Mouse (Mus musculus) lung, postnatal 0 days (tissue): ENCODE measurements around the gene Fto. TPM values are rescaled to one million over a fixed set of nuclear protein-coding genes. Genes with fewer than 3 reads are reported as not detected.

ENCODE experiments used
- ATAC-seq: fragments of 200-750 bp; cut with Nextera tagmentation; 2 replicates; pipeline ENCODE4 v1.8.0; 2017; ENCODE audit warnings: moderate library complexity
- DNase-seq: peaks from one replicate; pipeline ENCODE4 v3.0.0-alpha.2; 2016; ENCODE audit warnings: low spot score
- H3K27ac ChIP-seq: fragments of 300-500 bp; sonication (generic); 2 replicates; pipeline ENCODE4 v1.5.1; 2014; ENCODE audit warnings: antibody characterized with exemption, mild to moderate bottlenecking, low read length, mixed read lengths
- H3K27me3 ChIP-seq: fragments of 300-500 bp; sonication (generic); replicated peaks from 2 replicates; pipeline ENCODE4 v1.6.1; 2014; ENCODE audit warnings: low read length, mixed read lengths; ENCODE audit not compliant: insufficient read depth
- H3K36me3 ChIP-seq: fragments of 300-500 bp; sonication (generic); 2 replicates; pipeline ENCODE4 v1.6.1; 2014; ENCODE audit warnings: low read length, mixed read lengths; ENCODE audit not compliant: insufficient read depth
- H3K4me1 ChIP-seq: fragments of 300-500 bp; sonication (generic); 2 replicates; pipeline ENCODE4 v1.6.1; 2014; ENCODE audit warnings: antibody characterized with exemption, low read depth, low read length, mixed read lengths; ENCODE audit not compliant: insufficient read depth
- H3K4me2 ChIP-seq: fragments of 300-500 bp; sonication (generic); replicated peaks from 2 replicates; pipeline ENCODE4 v1.6.1; 2014; ENCODE audit warnings: low read depth, mild to moderate bottlenecking, low read length, moderate library complexity, mixed read lengths
- H3K4me3 ChIP-seq: fragments of 300-500 bp; sonication (generic); 2 replicates; pipeline ENCODE4 v1.5.1; 2014; ENCODE audit warnings: low read depth, low read length
- H3K9ac ChIP-seq: fragments of 300-500 bp; sonication (generic); replicated peaks from 2 replicates; pipeline ENCODE4 v1.6.1; 2014; ENCODE audit warnings: low read depth, mild to moderate bottlenecking
- H3K9me3 ChIP-seq: fragments of 300-500 bp; sonication (generic); 2 replicates; pipeline ENCODE4 v1.6.1; 2016; ENCODE audit warnings: low read length, mixed read lengths
- CTCF ChIP-seq: IDR thresholded peaks from 2 replicates; pipeline ENCODE4 v1.5.1; 2016; ENCODE audit warnings: antibody characterized with exemption, mild to moderate bottlenecking
- EP300 ChIP-seq: IDR thresholded peaks from 2 replicates; pipeline ENCODE4 v1.6.1; 2016; ENCODE audit warnings: antibody characterized with exemption, mild to moderate bottlenecking, control low read depth
- WGBS: fragments of 180-500 bp; shearing (Covaris S2); extraction: QIAGEN DNeasy Blood & Tissue Kit; methylation state at CpG from one replicate; pipeline ENCODE4 v1.1.7; 2014; 5-methylcytosine and 5-hydroxymethylcytosine counted together
- polyA plus RNA-seq: library from polyadenylated mRNA; unstranded; fragments of >200 nt; fragmentation: Nextera tagmentation; extraction: Ambion mirVana; gene quantifications from 2 replicates; pipeline ENCODE4 v1.2.1, GENCODE M21; 2015

Fto gene
- polyA plus RNA-seq, 1 experiment from 2014 or later, result 29.8 TPM

GRCm38 (mm10) chr8:91561241-91561640 is 247.9 kb downstream of the Fto start:
- DNase-seq (peak; percentile 31), ATAC-seq (no peak)
- H3K27me3 ChIP-seq, result no peaks in the 10 kb centered on the region
- H3K9me3 ChIP-seq, result no peaks in the 10 kb centered on the region
- no peak overlapping the region for H3K4me3 ChIP-seq
- H3K36me3 ChIP-seq, result no peaks in the 10 kb centered on the region
- WGBS, result 70% methylated on average over 4 of the region's 4 CpGs
- no peak overlapping the region for H3K27ac ChIP-seq
- no peak for TF ChIP-seq EP300
- no peak for TF ChIP-seq CTCF
- no peak overlapping the region for H3K4me2 ChIP-seq
- H3K9ac ChIP-seq, result no peak overlapping the region
- H3K4me1 ChIP-seq, result peaks cover 3% of the 10 kb centered on the region; the same call in 1 of the 2 replicates

GRCm38 (mm10) chr8:91562600-91562999 is 249.3 kb downstream of the Fto start:
- Histone ChIP-seq H3K27me3 (no peaks in the 10 kb centered on the region), H3K4me1 (peaks cover 3% of the 10 kb centered on the region; the same call in 1 of the 2 replicates), H3K9ac (no peak overlapping the region), H3K4me3 (no peak overlapping the region), H3K4me2 (no peak overlapping the region), H3K9me3 (no peaks in the 10 kb centered on the region), H3K36me3 (no peaks in the 10 kb centered on the region), H3K27ac (no peak overlapping the region)
- TF ChIP-seq CTCF (no peak), EP300 (no peak)
- 64% methylated on average over 7 of the region's 7 CpGs for WGBS
- ATAC-seq (no peak), DNase-seq (no peak)

- Histone ChIP-seq H3K9ac (no peak overlapping the region), H3K27me3 (no peaks in the 10 kb centered on the region), H3K27ac (no peak overlapping the region), H3K4me1 (peaks cover 3% of the 10 kb centered on the region; the same call in 1 of the 2 replicates), H3K36me3 (no peaks in the 10 kb centered on the region), H3K9me3 (no peaks in the 10 kb centered on the region), H3K4me3 (no peak overlapping the region), H3K4me2 (no peak overlapping the region)
- TF ChIP-seq EP300, result no peak
- no peak for TF ChIP-seq CTCF
- ATAC-seq (no peak), DNase-seq (no peak)
- WGBS, result 47% methylated on average over 3 of the region's 3 CpGs
Measured at GRCm38 (mm10) chr8:91563326-91563725, 250.0 kb downstream of the Fto start.

- H3K9ac ChIP-seq, result no peak overlapping the region
- no peak overlapping the region for H3K27ac ChIP-seq
- DNase-seq (peak; percentile 38), ATAC-seq (no peak)
- 31% methylated on average over 12 of the region's 12 CpGs for whole genome bisulfite sequencing
- no peak overlapping the region for H3K4me2 ChIP-seq
- H3K9me3 ChIP-seq, result no peaks in the 10 kb centered on the region
- H3K36me3 ChIP-seq, result no peaks in the 10 kb centered on the region
- H3K4me1 ChIP-seq, result peaks cover 3% of the 10 kb centered on the region; the same call in 1 of the 2 replicates
- no peaks in the 10 kb centered on the region for H3K27me3 ChIP-seq
- no peak overlapping the region for H3K4me3 ChIP-seq
- TF ChIP-seq EP300, result no peak
- TF ChIP-seq CTCF, result no peak
Measured at GRCm38 (mm10) chr8:91565869-91566502, 252.7 kb downstream of the Fto start.

GRCm38 (mm10) chr8:91566503-91566869 is 253.2 kb downstream of the Fto start:
- Histone ChIP-seq H3K36me3 (no peaks in the 10 kb centered on the region), H3K4me3 (no peak overlapping the region), H3K9me3 (no peaks in the 10 kb centered on the region), H3K27me3 (no peaks in the 10 kb centered on the region), H3K9ac (no peak overlapping the region), H3K4me1 (peaks cover 3% of the 10 kb centered on the region; the same call in 1 of the 2 replicates), H3K4me2 (no peak overlapping the region), H3K27ac (no peak overlapping the region)
- no peak for DNase-seq
- no peak for ATAC-seq
- TF ChIP-seq CTCF (no peak), EP300 (no peak)
- 66% methylated on average over 2 of the region's 2 CpGs for WGBS

GRCm38 (mm10) chr8:91569874-91570273 is 256.5 kb downstream of the Fto start:
- WGBS, result 17% methylated on average over 11 of the region's 11 CpGs
- TF ChIP-seq EP300 (no peak), CTCF (no peak)
- Histone ChIP-seq H3K27me3 (no peaks in the 10 kb centered on the region), H3K9ac (no peak overlapping the region), H3K4me3 (no peak overlapping the region), H3K9me3 (no peaks in the 10 kb centered on the region), H3K36me3 (no peaks in the 10 kb centered on the region), H3K27ac (no peak overlapping the region), H3K4me2 (no peak overlapping the region), H3K4me1 (no peaks in the 10 kb centered on the region; the same call in 1 of the 2 replicates)
- ATAC-seq, result no peak
- DNase-seq, result no peak
